Mouse (Mus musculus) MEL (cell line): ENCODE data around the gene Gm17018.

ENCODE experiments used
- CTCF ChIP-seq, 3 experiments: IDR thresholded peaks in 2 of 3; conservative IDR thresholded peaks in 1 of 3; 2 replicates each; pipeline ENCODE4 v1.5.1; 2011 to 2012; ENCODE audit warnings: low read length in 3 of 3, low read depth in 2 of 3, mild to moderate bottlenecking in 2 of 3, improper control_type of control experiment in 1 of 3, inconsistent platforms in 1 of 3, mixed read lengths in 1 of 3, moderate library complexity in 1 of 3; ENCODE audit not compliant: control insufficient read depth in 1 of 3, insufficient read depth in 1 of 3, poor library complexity in 1 of 3, severe bottlenecking in 1 of 3
- GATA1 ChIP-seq: IDR thresholded peaks from 2 replicates; pipeline ENCODE4 v1.6.1; 2011; ENCODE audit warnings: low read depth, low read length, improper control_type of control experiment
- HCFC1 ChIP-seq: IDR thresholded peaks from 2 replicates; pipeline ENCODE4 v1.6.1; 2012; ENCODE audit warnings: low read depth, mild to moderate bottlenecking, inconsistent platforms, low read length, improper control_type of control experiment, moderate library complexity
- MAX ChIP-seq: IDR thresholded peaks from 2 replicates; pipeline ENCODE4 v1.6.1; 2011; ENCODE audit warnings: low read length, improper control_type of control experiment
- MEF2A ChIP-seq: IDR thresholded peaks from 2 replicates; pipeline ENCODE4 v1.6.1; 2014; ENCODE audit warnings: low read depth, mild to moderate bottlenecking, inconsistent platforms, low read length, improper control_type of control experiment; ENCODE audit not compliant: poor library complexity, insufficient replicate concordance, severe bottlenecking; ENCODE audit errors: extremely low read depth
- NELFE ChIP-seq: IDR thresholded peaks from 2 replicates; pipeline ENCODE4 v1.6.1; 2011; ENCODE audit warnings: low read depth, low read length, improper control_type of control experiment
- POLR2A ChIP-seq, 2 experiments: IDR thresholded peaks; 2 replicates each; pipeline ENCODE4 v1.6.1; 2011 to 2012; ENCODE audit warnings: low read length in 2 of 2, mild to moderate bottlenecking in 2 of 2, control low read depth in 1 of 2, improper control_type of control experiment in 1 of 2, low read depth in 1 of 2, moderate library complexity in 1 of 2; ENCODE audit not compliant: control insufficient read depth in 1 of 2, insufficient read depth in 1 of 2, poor library complexity in 1 of 2
- UBTF ChIP-seq: IDR thresholded peaks from 2 replicates; pipeline ENCODE4 v1.6.1; 2012; ENCODE audit warnings: low read depth, mild to moderate bottlenecking, inconsistent platforms, low read length, improper control_type of control experiment, moderate library complexity, borderline replicate concordance; ENCODE audit not compliant: insufficient read depth

DNA sequence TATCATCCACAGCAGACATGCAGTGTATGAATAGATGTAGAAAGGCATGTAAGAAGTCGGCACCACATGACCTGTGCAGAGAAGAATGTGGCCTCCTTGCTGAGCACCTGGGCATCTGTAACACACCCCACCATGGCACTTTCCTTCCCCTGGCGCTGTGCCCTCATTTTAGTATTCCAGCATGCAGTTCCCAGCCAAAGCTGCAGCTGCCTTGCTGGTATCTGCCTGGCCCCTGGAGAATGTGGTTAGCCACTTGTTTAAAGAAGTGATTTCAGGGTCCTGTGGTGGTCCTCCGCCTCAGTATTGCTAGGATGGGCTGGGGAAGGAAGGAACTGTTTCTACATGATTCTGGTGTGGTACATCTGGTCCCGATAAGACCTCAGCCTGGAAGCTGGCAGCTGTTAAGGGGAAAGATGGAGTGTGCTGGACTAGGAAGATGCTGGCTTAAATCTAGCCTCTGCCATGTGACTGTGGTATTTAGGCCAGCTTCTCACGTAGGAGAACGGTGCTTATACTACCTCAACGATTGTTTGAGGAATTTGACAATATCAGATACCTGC is 14.0 kb downstream of the Gm17018 start:
- TF ChIP-seq HCFC1 (no peak), CTCF (IDR thresholded peaks at IDR 0.05 in 2 of 3, conservative IDR thresholded peaks at IDR 0.05 in 1 of 3; ENCODE audit: control insufficient read depth in 1 of 3, insufficient read depth in 1 of 3, low read depth in 2 of 3, low read length in 3 of 3, poor library complexity in 1 of 3, severe bottlenecking in 1 of 3) (no peak), POLR2A (IDR thresholded peaks at IDR 0.05; ENCODE audit: control insufficient read depth in 1 of 2, insufficient read depth in 1 of 2, low read depth in 1 of 2, low read length in 2 of 2, poor library complexity in 1 of 2) (no peak), MAX (no peak), UBTF (no peak), GATA1 (peak; percentile 21; the same call in 1 of the 2 replicates), MEF2A (no peak), NELFE (no peak)
